Mouse (Mus musculus) thymus, postnatal 14 days (tissue): ENCODE results near the gene Artn.

Source experiments
- DNase-seq: peaks from one replicate; pipeline ENCODE4 v3.0.0; 2021

The Artn gene

GRCm38 (mm10) chr4:117929391-117929881 lies at the start of gene Artn:
Artn (minus strand) TSS chr4:117929763.
- no peak for DNase-seq

- DNase-seq, result no peak
These were observed 49.6 kb upstream of the Artn start for GRCm38 (mm10) chr4:117979181-117979580.

GRCm38 (mm10) chr4:117978282-117978681 lies 48.7 kb upstream of the Artn start:
- no peak for DNase-seq

GRCm38 (mm10) chr4:117977841-117978240 lies 48.3 kb upstream of the Artn start:
- no peak for DNase-seq

GRCm38 (mm10) chr4:117977371-117977770 lies 47.8 kb upstream of the Artn start:
- DNase-seq, result no peak

GRCm38 (mm10) chr4:117975820-117976219 lies 46.3 kb upstream of the Artn start:
- no peak for DNase-seq

GRCm38 (mm10) chr4:117974719-117975118 lies 45.2 kb upstream of the Artn start:
- DNase-seq, result no peak

GRCm38 (mm10) chr4:117972999-117973398 lies 43.4 kb upstream of the Artn start:
- DNase-seq, result no peak

- no peak for DNase-seq
These were observed 34.9 kb upstream of the Artn start for GRCm38 (mm10) chr4:117964346-117965025.

GRCm38 (mm10) chr4:117957492-117957891 lies 27.9 kb upstream of the Artn start:
- no peak for DNase-seq

- DNase-seq, result no peak
These were observed 17.9 kb upstream of the Artn start for GRCm38 (mm10) chr4:117947493-117947892.

- no peak for DNase-seq
These were observed 17.2 kb upstream of the Artn start for GRCm38 (mm10) chr4:117946639-117947305.

- no peak for DNase-seq
These were observed 13.8 kb upstream of the Artn start for GRCm38 (mm10) chr4:117943317-117943716.

- no peak for DNase-seq
These were observed 7.4 kb upstream of the Artn start for GRCm38 (mm10) chr4:117936964-117937363.

- no peak for DNase-seq
These were observed 4.5 kb upstream of the Artn start for GRCm38 (mm10) chr4:117934081-117934480.

- DNase-seq, result no peak
These were observed 3.7 kb upstream of the Artn start for GRCm38 (mm10) chr4:117933248-117933647.

- peak; percentile 14 for DNase-seq
These were observed 793 bp downstream of the Artn start for GRCm38 (mm10) chr4:117928699-117929241.

- peak; percentile 36 for DNase-seq
These were observed 1.3 kb downstream of the Artn start for GRCm38 (mm10) chr4:117928234-117928633.

GRCm38 (mm10) chr4:117926545-117927482 lies 2.7 kb downstream of the Artn start:
- peak; percentile 41 for DNase-seq

GRCm38 (mm10) chr4:117924916-117925315 lies 4.6 kb downstream of the Artn start:
- no peak for DNase-seq

GRCm38 (mm10) chr4:117923450-117923849 lies 6.1 kb downstream of the Artn start:
- DNase-seq, result no peak

- DNase-seq, result no peak
These were observed 8.2 kb downstream of the Artn start for GRCm38 (mm10) chr4:117921358-117921757.

GRCm38 (mm10) chr4:117918762-117919161 lies 10.8 kb downstream of the Artn start:
- DNase-seq, result no peak
